Comparison of ENCODE assay signal across 20 mouse cellular contexts in the genomic region with DNA sequence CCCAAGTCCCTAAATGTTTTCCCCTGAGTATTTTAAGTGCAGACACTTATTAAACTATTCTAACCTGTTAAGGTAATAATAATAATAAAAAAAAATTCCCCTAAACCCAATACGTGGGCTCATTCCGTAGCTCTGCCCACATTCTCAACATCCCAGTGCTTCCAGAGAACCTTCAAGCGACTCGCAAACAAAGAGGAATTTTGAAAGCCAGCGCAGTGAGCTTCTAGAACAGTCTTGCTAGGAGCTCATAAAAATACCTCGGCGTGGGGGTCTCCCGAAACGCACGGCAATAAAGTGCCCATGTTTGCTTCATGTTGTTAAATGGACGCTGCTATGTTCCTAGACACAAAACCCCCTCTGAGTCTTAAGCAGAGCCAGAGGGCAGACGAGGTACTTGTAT. TPM values are rescaled to one million over a fixed set of nuclear protein-coding genes. Genes with fewer than 3 reads are reported as not detected.
A peak's percentile ranks its signal among the peaks of the same experiment; 100 is the strongest.
DNase-seq lines count a peak whose midpoint lies in the region; ATAC-seq and TF ChIP-seq lines count a peak whose summit lies in the region.
"Had no signal": no experiment of that assay in that cellular context is flagged by ENCODE, and none has a peak within 500 bp of the region (broad histone marks: within the 10 kb centered on the region; RNA-seq: fewer than 3 reads in every experiment).

No protein-coding gene starts in this region.

- TF ChIP-seq POLR2A in limb, embryonic 14.5 days (IDR thresholded peaks at IDR 0.05; ENCODE audit: borderline replicate concordance, extremely low read depth, insufficient read depth, insufficient read length) = no peak

- H3K27ac ChIP-seq in limb, embryonic 12.5 days = peak overlapping the region; percentile 73
- no peak overlapping the region; the same call in 1 of the 2 replicates for H3K27ac ChIP-seq in limb, embryonic 10.5 days
- H3K27ac ChIP-seq in limb, embryonic 13.5 days = peak overlapping the region; percentile 67; the same call in 1 of the 2 replicates
- no peak overlapping the region for H3K27ac ChIP-seq in limb, embryonic 14.5 days (replicated peaks; ENCODE audit: low read depth, low read length)

- H3K4me3 ChIP-seq in limb, embryonic 12.5 days (replicated peaks) = no peak overlapping the region
- no peak overlapping the region for H3K4me3 ChIP-seq in limb, embryonic 10.5 days
- no peak overlapping the region for H3K4me3 ChIP-seq in limb, embryonic 13.5 days
- no peak overlapping the region for H3K4me3 ChIP-seq in limb, embryonic 14.5 days (replicated peaks; ENCODE audit: low read length)

- ATAC-seq in limb, embryonic 12.5 days (ENCODE audit: insufficient number of reproducible peaks, insufficient read depth, low FRiP score, low TSS enrichment, low read depth) = no peak
- ATAC-seq in limb, embryonic 13.5 days (ENCODE audit: low FRiP score, low read depth) = peak; percentile 57; the same call in 1 of the 2 replicates
- ATAC-seq in limb, embryonic 14.5 days (ENCODE audit: low FRiP score, low read depth) = no peak
- ATAC-seq: activated CD4-positive, CD25-positive, alpha-beta regulatory T cell, adult 4 months; CD4-positive, CD25-positive, alpha-beta regulatory T cell, adult 4 months; Patski had no signal

- H3K4me2 ChIP-seq in limb, embryonic 12.5 days = no peak overlapping the region; the same call in 1 of the 2 replicates
- H3K4me2 ChIP-seq in limb, embryonic 13.5 days (replicated peaks) = peak overlapping the region; percentile 28; the same call in 1 of the 2 replicates
- H3K4me2 ChIP-seq in limb, embryonic 14.5 days (replicated peaks; ENCODE audit: low read depth, low read length, severe bottlenecking) = no peak overlapping the region

- H3K9me3 ChIP-seq in limb, embryonic 12.5 days = no peaks in the 10 kb centered on the region
- H3K9me3 ChIP-seq in limb, embryonic 10.5 days (replicated peaks) = no peaks in the 10 kb centered on the region
- H3K9me3 ChIP-seq in limb, embryonic 13.5 days = no peaks in the 10 kb centered on the region
- H3K9me3 ChIP-seq in limb, embryonic 14.5 days (ENCODE audit: control insufficient read depth, low read length) = no peaks in the 10 kb centered on the region

- no peak for DNase-seq in limb, embryonic 10.5 days (ENCODE audit: low spot score)
- DNase-seq in limb, embryonic 14.5 days (ENCODE audit: low spot score) = peak; percentile 71
- no peak for DNase-seq in kidney, postnatal 14 days
- no peak for DNase-seq in right cerebral cortex, postnatal 10 days (ENCODE audit: low spot score in 2 of 2)
- DNase-seq: adrenal gland, adult 2 months; adrenal gland, adult 8-10 months; adrenal gland, postnatal 10 days; adrenal gland, postnatal 14 days; adrenal gland, postnatal 25 days; adrenal gland, postnatal 36 days; B cell, adult 2 months; cerebellum, adult 11 months; cerebellum, adult 11-12 months; cerebellum, adult 18-20 months had no signal

- no peaks in the 10 kb centered on the region for H3K36me3 ChIP-seq in limb, embryonic 12.5 days
- peaks cover 16% of the 10 kb centered on the region for H3K36me3 ChIP-seq in limb, embryonic 10.5 days
- peaks cover 4% of the 10 kb centered on the region; the same call in 1 of the 2 replicates for H3K36me3 ChIP-seq in limb, embryonic 13.5 days
- no peaks in the 10 kb centered on the region for H3K36me3 ChIP-seq in limb, embryonic 14.5 days (ENCODE audit: control insufficient read depth, insufficient read depth, low read length)
- H3K36me3 ChIP-seq: G1E had no signal

- no peaks in the 10 kb centered on the region for H3K27me3 ChIP-seq in limb, embryonic 12.5 days
- no peaks in the 10 kb centered on the region for H3K27me3 ChIP-seq in limb, embryonic 10.5 days (ENCODE audit: low read depth, poor library complexity, severe bottlenecking)
- H3K27me3 ChIP-seq in limb, embryonic 13.5 days = no peaks in the 10 kb centered on the region
- no peaks in the 10 kb centered on the region for H3K27me3 ChIP-seq in limb, embryonic 14.5 days (ENCODE audit: control insufficient read depth, insufficient read depth, low read length)

- H3K9ac ChIP-seq in limb, embryonic 12.5 days (replicated peaks) = no peak overlapping the region
- H3K9ac ChIP-seq in limb, embryonic 13.5 days = no peak overlapping the region
- no peak overlapping the region for H3K9ac ChIP-seq in limb, embryonic 14.5 days (ENCODE audit: low read depth, low read length, severe bottlenecking)

- 43% methylated on average over 12 of the region's 12 CpGs for WGBS in limb, embryonic 12.5 days
- 82% methylated on average over 12 of the region's 12 CpGs for WGBS in limb, embryonic 10.5 days
- 23% methylated on average over 12 of the region's 12 CpGs for WGBS in limb, embryonic 13.5 days
- WGBS in limb, embryonic 14.5 days = 20% methylated on average over 12 of the region's 12 CpGs

- H3K4me1 ChIP-seq in limb, embryonic 12.5 days (replicated peaks) = peaks cover 71% of the 10 kb centered on the region
- H3K4me1 ChIP-seq in limb, embryonic 10.5 days = peaks cover 59% of the 10 kb centered on the region
- H3K4me1 ChIP-seq in limb, embryonic 13.5 days = peaks cover 76% of the 10 kb centered on the region
- peaks cover 55% of the 10 kb centered on the region for H3K4me1 ChIP-seq in limb, embryonic 14.5 days (ENCODE audit: control insufficient read depth, insufficient read depth, low read length)

RNA-seq across cellular contexts. Expression of gene Ror2, which starts 32.7 kb away (rescaled TPM):
- 44.2 and 45.2 TPM in 2 replicates for polyA plus RNA-seq in limb, embryonic 12.5 days (2016; fragmentation: Nextera tagmentation; extraction: Ambion mirVana)
- 37.9 and 40.1 TPM in 2 replicates for polyA plus RNA-seq in limb, embryonic 10.5 days (2016; fragmentation: Nextera tagmentation; extraction: Ambion mirVana)
- polyA plus RNA-seq in limb, embryonic 13.5 days (2015; fragmentation: Nextera tagmentation; extraction: Ambion mirVana) = 25.7 and 25.8 TPM in 2 replicates
- polyA plus RNA-seq in limb, embryonic 14.5 days (2012; rRNA removed) = 33.0 and 48.1 TPM in 2 replicates
- polyA plus RNA-seq in limb, embryonic 14.5 days (2014; fragmentation: Nextera tagmentation; extraction: Ambion mirVana) = 19.0 and 22.5 TPM in 2 replicates
- polyA plus RNA-seq: activated CD4-positive, CD25-positive, alpha-beta regulatory T cell, adult 4 months; CD4-positive, CD25-positive, alpha-beta regulatory T cell, adult 4 months; G1E; Patski had no signal

Comparison
In these comparisons a context has a peak if more than half of its experiments do, and no peak if none do; other contexts are left out.
1. H3K27ac ChIP-seq: peak in limb, embryonic 12.5 days (single experiment) and limb, embryonic 13.5 days (single experiment); none in limb, embryonic 10.5 days (single experiment) and limb, embryonic 14.5 days (single experiment).